Mouse (Mus musculus) splenic B cell, adult 2 months (primary cell): ENCODE data around the gene Mtfr1l.
"Not testable (repeated sequence)": the region's sequence is repeated elsewhere in the genome, so short reads cannot be mapped to it uniquely, and the experiment has no call there.

ENCODE experiments used
- DNase-seq: peaks from one replicate; pipeline ENCODE4 v3.0.0-alpha.2; 2011; ENCODE audit warnings: low read depth, low spot score
- H3K27me3 ChIP-seq: 2 replicates; pipeline ENCODE4 v1.6.1; 2012; ENCODE audit warnings: mild to moderate bottlenecking, low read length, moderate library complexity, mixed read lengths; ENCODE audit not compliant: control insufficient read depth, poor library complexity, insufficient read depth, severe bottlenecking
- H3K36me3 ChIP-seq: 2 replicates; pipeline ENCODE4 v1.6.1; 2012; ENCODE audit warnings: mild to moderate bottlenecking, low read length, moderate library complexity, mixed read lengths; ENCODE audit not compliant: control insufficient read depth, poor library complexity, insufficient read depth, severe bottlenecking

The Mtfr1l gene

DNA sequence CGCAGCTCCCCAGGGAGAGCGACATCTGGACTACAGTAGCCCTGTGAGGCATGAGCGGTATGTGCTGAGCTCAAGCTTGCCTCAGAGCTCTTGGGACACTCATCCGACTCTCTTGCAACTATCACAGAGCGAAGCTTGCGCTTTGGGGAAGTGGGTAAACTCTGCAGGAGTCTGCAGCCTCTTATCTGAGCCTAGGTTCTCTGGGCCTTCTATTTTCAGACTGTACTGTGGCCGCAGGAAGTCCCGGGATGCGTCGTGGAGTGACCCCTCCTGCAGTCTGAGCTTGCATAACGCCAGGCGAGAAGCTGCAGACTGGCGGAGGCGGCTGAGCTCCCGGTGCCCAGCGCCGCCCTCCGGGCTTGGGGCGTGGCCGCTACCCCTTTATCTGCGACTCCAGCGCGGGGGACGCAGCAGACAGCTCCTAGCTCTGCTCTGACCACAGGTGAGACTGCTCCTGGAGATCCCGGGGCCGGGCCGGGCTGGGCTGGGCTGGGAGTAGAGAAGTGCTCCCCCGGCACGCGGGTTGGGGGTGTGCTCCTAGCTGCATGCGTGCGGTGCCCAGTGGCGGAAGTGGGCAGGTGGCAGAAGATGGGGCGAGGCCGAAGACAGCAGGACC, 38.5 kb downstream of the Mtfr1l start, which contains the start of gene Paqr7:
TSS of gene Paqr7 (plus strand) at position 103 of the 616 bp plus-strand sequence.
- H3K27me3 ChIP-seq: no peaks in the 10 kb centered on the region
- peak; percentile 48 for DNase-seq

DNA sequence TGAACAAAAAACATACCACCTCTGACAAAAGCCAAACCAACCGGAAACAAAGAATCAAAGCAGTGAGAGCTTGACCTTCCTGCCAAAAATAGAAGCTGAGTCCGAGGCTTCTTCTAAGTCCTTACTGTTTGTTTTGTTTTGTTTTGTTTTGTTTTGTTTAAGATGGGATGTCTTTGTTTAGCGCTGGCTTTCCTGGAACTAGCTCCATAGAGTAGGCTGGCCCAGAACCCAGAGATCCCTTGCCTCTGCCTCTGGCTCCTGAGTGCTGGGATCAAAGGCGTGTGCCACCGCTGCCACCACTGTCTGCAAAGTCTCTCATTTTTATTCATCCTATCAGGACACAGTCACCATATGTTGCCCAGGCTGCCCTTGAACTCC, 39.7 kb downstream of the Mtfr1l start:
- Histone ChIP-seq H3K27me3 (no peaks in the 10 kb centered on the region), H3K36me3 (no peaks in the 10 kb centered on the region)
- DNase-seq: no peak

More for the DNA sequence above, 38.5 kb downstream of the Mtfr1l start, which contains the start of gene Paqr7:
- no peaks in the 10 kb centered on the region for H3K36me3 ChIP-seq

DNA sequence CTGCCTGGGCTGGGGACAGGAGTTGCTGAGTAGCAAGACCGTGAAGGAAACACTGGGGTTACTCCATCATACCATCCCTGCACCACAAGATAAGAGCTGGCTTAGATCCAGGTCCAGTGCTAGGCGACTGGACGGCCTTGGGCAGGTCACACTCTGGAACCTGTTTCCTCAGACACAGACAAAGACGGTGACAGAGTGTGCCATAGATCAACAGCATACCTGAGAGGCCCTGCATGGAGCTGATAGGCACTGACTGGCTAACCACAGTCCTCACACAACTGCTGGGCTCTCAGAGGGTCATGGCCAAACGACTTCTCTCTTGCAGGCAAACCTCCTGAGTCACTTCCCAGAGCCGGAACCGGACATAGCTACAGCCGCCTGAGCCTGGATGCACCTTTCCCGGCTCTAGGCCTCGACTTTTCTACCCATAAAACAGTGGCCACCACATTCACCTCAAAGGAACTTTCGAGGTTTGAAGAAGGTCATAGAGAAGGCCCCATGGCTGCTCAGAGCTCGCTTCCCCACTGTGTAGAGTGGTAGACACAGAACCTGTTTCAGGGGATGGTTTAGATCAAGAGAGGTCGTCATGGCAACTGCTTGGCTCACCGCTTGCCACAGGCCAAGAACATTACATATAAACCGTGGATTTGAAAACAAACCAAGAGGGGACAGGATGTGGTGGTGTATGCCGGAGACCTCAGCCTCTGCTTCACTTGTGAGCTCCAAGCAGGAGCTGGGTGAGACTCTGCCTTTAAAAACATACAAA, 40.2 kb downstream of the Mtfr1l start:
- DNase-seq: peak; percentile 67

DNA sequence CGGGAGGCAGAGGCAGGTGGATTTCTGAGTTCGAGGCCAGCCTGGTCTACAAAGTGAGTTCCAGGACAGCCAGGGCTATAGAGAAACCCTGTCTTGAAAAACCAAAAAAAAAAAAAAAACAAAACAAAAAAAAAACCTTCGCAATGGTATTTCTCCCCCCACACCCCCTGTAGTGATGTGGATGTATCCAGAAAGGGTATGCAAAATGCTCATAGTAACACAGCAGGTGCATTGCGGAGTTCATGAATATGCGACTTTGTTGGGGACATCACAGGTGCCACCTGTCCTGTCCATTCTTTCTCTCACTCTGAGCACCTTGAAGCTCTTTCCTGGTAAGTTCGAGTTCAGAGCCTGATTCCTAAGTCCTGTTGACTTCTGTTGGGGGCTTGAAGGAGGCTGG, 41.0 kb downstream of the Mtfr1l start:
- not testable (repeated sequence) for H3K27me3 ChIP-seq, H3K36me3 ChIP-seq, DNase-seq

More for the DNA sequence above, 40.2 kb downstream of the Mtfr1l start:
- Histone ChIP-seq H3K27me3 (no peaks in the 10 kb centered on the region), H3K36me3 (no peaks in the 10 kb centered on the region)

DNA sequence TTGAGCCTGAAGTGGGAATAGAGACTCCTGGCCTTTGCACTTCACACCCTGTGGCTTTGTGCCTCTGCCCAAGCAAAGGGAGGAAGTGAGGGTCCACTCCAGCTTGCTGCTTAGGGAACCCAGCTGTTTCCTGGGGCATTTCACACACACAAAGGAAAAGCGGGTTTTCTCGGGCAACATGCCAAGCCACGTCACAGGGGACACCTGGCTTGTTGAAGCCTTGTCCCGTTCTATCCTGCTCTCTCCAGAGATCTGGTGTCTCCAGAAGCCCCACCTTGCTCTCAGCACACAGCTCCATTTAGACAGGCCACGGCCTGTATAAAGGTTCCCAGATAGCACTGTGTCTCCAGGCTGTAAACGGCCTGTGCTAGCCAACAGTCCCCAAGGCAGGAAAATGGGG, 43.5 kb downstream of the Mtfr1l start:
- DNase-seq: no peak
- Histone ChIP-seq H3K36me3 (no peaks in the 10 kb centered on the region), H3K27me3 (no peaks in the 10 kb centered on the region)

DNA sequence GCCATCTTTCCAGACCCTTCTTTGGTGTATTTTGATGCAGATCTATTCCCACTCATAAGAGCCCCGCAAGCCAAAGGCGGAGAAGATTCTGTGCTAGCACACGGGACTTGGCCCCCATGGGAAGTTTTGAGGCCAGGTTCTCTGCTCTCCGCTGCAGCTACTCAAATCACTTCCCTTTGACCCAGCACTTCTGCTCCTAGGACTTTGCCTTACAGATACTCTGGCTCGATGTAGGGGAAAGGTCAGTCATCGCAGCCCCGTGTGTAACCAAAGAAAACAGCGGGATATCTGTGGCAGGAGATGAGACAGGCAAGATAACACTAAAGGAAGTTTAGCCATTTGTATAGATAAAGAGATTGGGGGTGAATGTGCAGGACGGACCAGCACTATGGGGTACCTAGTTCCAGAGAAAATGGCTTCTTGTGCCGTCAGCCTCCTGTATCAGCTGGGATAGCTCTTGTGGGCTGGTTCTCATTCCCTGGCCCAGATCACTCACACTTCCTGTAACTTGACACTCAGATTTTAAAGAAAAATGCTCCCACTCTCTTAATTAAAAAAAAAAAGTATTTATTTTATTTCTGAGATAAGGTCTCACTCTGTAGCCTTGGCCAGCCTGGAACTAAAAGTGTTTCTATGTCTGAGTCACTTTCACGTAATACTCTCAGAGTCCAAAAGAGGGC, 45.1 kb downstream of the Mtfr1l start:
- no peak for DNase-seq
- no peaks in the 10 kb centered on the region for H3K36me3 ChIP-seq
- no peaks in the 10 kb centered on the region for H3K27me3 ChIP-seq

DNA sequence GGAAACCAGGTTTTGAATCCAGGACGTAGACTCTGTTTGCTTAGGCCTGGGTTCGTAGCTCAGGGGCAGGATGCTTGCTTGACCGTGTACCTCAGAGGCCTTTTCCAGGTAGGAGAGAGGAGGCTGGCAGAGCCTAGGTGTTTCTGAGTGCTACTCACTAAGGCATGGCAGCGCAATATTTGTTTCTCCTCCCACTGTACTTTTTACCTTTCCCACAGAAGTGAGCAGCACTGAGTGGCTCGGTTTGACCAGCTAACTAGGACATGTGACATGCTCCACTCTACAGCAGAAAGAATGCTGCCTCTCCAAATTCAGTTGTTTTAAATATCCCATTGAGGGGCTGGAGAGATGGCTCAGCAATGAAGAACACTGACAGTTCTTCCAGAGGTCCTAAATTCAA, 47.0 kb downstream of the Mtfr1l start:
- H3K36me3 ChIP-seq: no peaks in the 10 kb centered on the region

DNA sequence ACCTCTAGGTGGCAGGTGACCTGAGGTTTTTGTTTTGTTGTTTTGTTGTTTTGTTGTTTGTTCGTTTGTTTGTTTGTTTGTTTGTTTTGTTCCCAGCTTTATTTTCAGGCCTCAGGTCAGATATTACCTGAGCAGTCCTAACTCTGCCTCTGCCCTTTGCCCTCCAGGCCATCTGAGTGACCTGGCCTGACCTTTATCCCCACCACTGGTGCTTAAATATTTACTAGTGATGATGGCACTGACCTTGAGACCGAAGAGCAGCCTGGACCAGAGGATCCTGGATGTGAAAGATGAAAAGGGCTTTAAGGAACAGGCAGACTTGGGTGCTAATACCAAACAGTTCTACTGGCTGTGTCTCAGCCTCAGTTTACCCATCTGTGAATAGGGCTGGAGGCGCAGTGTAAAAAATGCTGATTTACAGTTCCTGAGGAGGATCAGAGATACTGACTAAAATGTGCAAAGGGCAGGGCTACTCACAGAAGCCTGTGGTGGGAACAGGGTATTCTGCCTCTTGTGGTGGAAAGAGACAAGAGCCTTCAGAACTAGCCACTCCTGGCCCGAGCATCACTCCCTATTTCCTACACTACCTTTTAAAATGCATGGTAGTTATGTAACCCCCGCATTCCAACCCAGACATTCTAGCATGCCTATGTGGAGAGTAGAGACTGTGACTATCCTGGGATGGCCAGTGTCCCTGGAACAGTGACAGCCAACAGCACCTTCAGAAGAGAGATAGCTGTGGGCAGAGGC, 49.9 kb downstream of the Mtfr1l start:
- H3K27me3 ChIP-seq: no peaks in the 10 kb centered on the region
- H3K36me3 ChIP-seq: no peaks in the 10 kb centered on the region
- DNase-seq: no peak

More for the DNA sequence above, 47.0 kb downstream of the Mtfr1l start:
- no peaks in the 10 kb centered on the region for H3K27me3 ChIP-seq
- no peak for DNase-seq

DNA sequence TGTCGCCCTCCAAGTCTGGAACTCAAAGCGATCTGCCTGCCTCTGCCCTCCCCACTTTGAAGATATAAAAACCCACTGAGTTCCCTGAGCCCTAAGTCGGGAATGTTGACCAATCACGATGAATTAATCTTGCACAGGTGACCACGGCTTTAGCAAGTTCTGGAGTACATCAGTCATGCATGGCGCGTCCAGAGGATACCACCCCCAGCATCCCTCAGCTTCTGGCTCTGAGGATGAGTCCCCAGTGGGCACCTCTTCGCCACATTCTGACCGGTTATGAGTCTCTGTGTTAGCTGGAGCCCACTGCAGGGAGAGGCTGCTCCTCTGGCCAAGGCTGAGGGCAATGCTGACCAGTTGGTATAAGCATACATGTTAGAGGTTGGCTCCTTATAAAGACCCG, 51.0 kb downstream of the Mtfr1l start:
- H3K27me3 ChIP-seq: no peaks in the 10 kb centered on the region
- no peak for DNase-seq
- H3K36me3 ChIP-seq: no peaks in the 10 kb centered on the region

DNA sequence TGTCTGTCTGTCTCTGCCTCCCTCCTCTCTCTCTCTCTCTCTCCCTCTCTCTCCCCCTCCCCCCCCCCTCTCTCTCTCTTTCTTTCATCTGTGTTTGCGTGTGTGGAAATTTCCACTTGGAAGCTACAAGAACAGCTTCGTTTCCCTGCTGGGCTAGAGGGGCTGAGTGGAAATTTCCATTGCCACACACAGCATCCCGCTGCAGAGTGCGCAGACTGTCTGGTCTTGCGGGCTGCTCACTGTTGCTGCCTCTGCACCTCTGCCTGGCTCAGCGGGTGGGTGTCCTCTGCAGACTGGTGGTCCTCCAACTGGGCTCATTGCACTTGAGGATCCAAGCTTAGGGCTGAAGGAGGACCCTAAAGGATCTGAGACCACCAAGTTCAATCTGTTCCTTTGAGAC, 51.5 kb downstream of the Mtfr1l start:
- H3K36me3 ChIP-seq: no peaks in the 10 kb centered on the region
- H3K27me3 ChIP-seq: no peaks in the 10 kb centered on the region
- no peak for DNase-seq

DNA sequence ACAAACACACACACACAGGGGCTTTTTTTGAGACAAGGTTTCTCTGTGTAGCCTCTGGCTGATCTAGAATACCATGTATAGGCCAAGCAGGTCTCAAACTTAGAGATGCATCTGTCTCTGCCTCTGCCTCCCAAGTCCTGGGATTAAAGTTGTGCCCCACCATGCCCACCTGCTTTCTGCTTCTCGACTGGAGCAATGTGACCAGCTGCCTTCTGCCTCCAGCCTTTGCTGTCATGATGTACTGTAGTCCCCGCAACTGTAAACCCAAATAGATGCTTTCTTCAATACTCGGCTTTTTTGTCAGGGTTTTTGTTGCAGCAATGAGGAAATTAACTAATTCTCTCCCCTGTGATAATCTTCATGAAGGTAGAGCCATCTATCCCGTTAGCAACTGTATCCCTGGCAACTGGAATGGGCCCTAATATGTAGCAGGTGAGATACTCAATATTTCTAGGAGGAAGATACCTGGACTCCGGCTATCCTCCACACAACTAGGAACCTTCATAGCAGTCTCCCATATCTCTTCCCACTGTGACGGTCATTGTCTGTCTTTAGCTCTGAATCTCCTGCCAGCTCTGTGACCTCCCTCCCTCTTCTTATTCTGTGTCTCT, 52.0 kb downstream of the Mtfr1l start:
- no peak for DNase-seq
- H3K27me3 ChIP-seq: no peaks in the 10 kb centered on the region
- no peaks in the 10 kb centered on the region for H3K36me3 ChIP-seq

DNA sequence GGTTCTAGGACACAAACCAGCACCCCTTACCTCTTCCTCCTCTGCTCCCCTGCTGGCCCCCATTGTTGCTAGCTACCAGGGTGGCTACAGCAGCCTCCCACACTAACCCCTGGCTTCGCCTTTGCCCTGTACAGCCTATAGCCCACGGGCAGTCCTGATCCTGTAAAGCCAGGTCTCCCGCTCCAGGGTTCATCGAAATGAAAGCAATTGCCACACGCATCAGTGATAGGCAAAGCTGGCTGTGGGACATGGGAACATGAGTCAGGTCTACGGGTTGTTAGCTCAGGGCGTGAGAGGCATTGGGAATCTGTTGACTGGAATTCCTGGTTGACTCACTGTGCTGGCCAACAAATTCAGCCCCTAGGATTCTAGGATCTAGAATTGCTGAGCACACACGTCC, 52.7 kb downstream of the Mtfr1l start:
- H3K27me3 ChIP-seq: no peaks in the 10 kb centered on the region
- DNase-seq: no peak
- H3K36me3 ChIP-seq: no peaks in the 10 kb centered on the region

DNA sequence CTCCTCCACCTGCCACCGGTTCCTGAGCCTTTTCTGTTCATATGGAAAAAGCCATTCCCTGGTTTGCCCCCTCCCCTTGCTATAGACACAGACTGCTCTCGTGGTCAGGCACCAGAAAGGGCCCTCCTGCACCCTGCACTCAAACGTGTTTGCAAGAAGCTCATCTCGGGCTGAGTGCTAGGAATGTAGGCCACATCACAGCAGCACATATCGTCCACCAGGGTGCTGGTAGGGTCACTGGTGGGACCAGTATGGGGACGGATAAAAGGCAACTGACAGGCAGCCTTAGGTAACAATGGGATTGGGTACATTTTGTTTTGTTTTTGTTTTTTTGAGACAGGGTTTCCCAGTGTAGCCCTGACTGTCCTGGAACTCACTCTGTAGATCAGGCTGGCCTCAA, 53.9 kb downstream of the Mtfr1l start:
- Histone ChIP-seq H3K27me3 (no peaks in the 10 kb centered on the region), H3K36me3 (no peaks in the 10 kb centered on the region)
- DNase-seq: no peak

DNA sequence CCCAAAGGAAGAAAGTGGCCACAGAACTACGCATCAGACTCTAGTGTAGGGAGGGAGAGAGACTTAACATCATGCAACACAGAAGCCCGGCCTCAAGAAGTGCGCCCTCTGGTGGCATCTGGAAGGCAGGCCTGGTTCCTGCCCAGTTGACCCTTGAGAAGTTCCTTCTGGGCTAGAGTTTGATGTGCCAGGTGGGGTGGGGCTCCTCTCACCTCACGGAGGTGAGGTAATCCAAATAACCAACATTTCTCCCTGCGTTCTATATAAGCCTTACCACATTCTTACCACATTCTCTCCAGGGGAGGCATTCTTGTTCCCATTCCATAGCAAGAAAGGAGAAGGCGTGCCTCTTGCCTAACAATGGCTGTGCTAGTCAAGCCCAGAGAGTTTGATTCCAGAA, 54.3 kb downstream of the Mtfr1l start:
- DNase-seq: peak; percentile 86
- Histone ChIP-seq H3K27me3 (no peaks in the 10 kb centered on the region), H3K36me3 (no peaks in the 10 kb centered on the region)
